Mouse (Mus musculus) common myeloid progenitor, adult 5-6 weeks (primary cell): ENCODE data around the gene Klhdc2. TPM values are rescaled to one million over a fixed set of nuclear protein-coding genes. Genes with fewer than 3 reads are reported as not detected.

Experiments
- ATAC-seq: replicated peaks from 2 replicates; pipeline ENCODE4 v1.8.0; 2016; ENCODE audit warnings: low read depth, mild to moderate bottlenecking, moderate TSS enrichment, inconsistent platforms; ENCODE audit not compliant: poor library complexity, severe bottlenecking
- total RNA-seq: library from RNA; stranded (forward); fragments of 200-1000, 187-1606 nt; gene quantifications from 2 replicates; pipeline ENCODE4 v1.2.3, GENCODE M21; 2017

The Klhdc2 gene
- 65.6 and 79.0 TPM in 2 replicates for total RNA-seq

- ATAC-seq, result peak; percentile 72
Measured at GRCm38 (mm10) chr12:69296511-69297410, at the start of gene Klhdc2. Klhdc2 (plus strand) TSS chr12:69296681.

GRCm38 (mm10) chr12:69249766-69250165 lies 46.7 kb upstream of the Klhdc2 start:
- 0 out of 2 replicates have a peak, but pooled peaks have one; percentile 45 for ATAC-seq

GRCm38 (mm10) chr12:69250756-69251155 lies 45.7 kb upstream of the Klhdc2 start:
- peak; percentile 87 for ATAC-seq

- ATAC-seq, result no peak
Measured at GRCm38 (mm10) chr12:69253806-69254205, 42.7 kb upstream of the Klhdc2 start.

GRCm38 (mm10) chr12:69257836-69258235 lies 38.6 kb upstream of the Klhdc2 start:
- ATAC-seq, result peak; percentile 95

GRCm38 (mm10) chr12:69262251-69262650 lies 34.2 kb upstream of the Klhdc2 start:
- no peak for ATAC-seq

GRCm38 (mm10) chr12:69265031-69265430 lies 31.4 kb upstream of the Klhdc2 start:
- ATAC-seq, result no peak

- no peak for ATAC-seq
Measured at GRCm38 (mm10) chr12:69267956-69268632, 28.4 kb upstream of the Klhdc2 start.

GRCm38 (mm10) chr12:69268956-69269355 lies 27.5 kb upstream of the Klhdc2 start:
- ATAC-seq, result no peak

GRCm38 (mm10) chr12:69279931-69280469 lies 16.5 kb upstream of the Klhdc2 start:
- ATAC-seq, result no peak

GRCm38 (mm10) chr12:69280915-69281314 lies 15.6 kb upstream of the Klhdc2 start:
- no peak for ATAC-seq

- no peak for ATAC-seq
Measured at GRCm38 (mm10) chr12:69283146-69283545, 13.3 kb upstream of the Klhdc2 start.

GRCm38 (mm10) chr12:69287535-69287934 lies 8.9 kb upstream of the Klhdc2 start:
- peak; percentile 45; the same call in 1 of the 2 replicates for ATAC-seq

- no peak for ATAC-seq
Measured at GRCm38 (mm10) chr12:69288699-69289098, 7.8 kb upstream of the Klhdc2 start.

GRCm38 (mm10) chr12:69292401-69292800 lies 4.1 kb upstream of the Klhdc2 start:
- no peak for ATAC-seq

GRCm38 (mm10) chr12:69293815-69294214 lies 2.7 kb upstream of the Klhdc2 start:
- peak; percentile 43 for ATAC-seq

GRCm38 (mm10) chr12:69294936-69295335 lies 1.5 kb upstream of the Klhdc2 start:
- no peak for ATAC-seq

GRCm38 (mm10) chr12:69295651-69296050 lies 830 bp upstream of the Klhdc2 start:
- no peak for ATAC-seq

- ATAC-seq, result no peak
Measured at GRCm38 (mm10) chr12:69297411-69298150, 1.1 kb downstream of the Klhdc2 start.

GRCm38 (mm10) chr12:69298281-69298680 lies 1.8 kb downstream of the Klhdc2 start:
- 0 out of 2 replicates have a peak, but pooled peaks have one; percentile 23 for ATAC-seq
